Mouse (Mus musculus) limb, embryonic 14.5 days (tissue): ENCODE measurements around the gene Ccdc51. TPM values are rescaled to one million over a fixed set of nuclear protein-coding genes. Genes with fewer than 3 reads are reported as not detected.

Experiments
- ATAC-seq: fragments of 200-750 bp; cut with Nextera tagmentation; 2 replicates; pipeline ENCODE4 v1.8.0; 2017; ENCODE audit warnings: low read depth, moderate number of reproducible peaks, moderate TSS enrichment; ENCODE audit not compliant: low FRiP score
- DNase-seq: peaks from one replicate; pipeline ENCODE4 v3.0.0-alpha.2; 2015; ENCODE audit warnings: low spot score
- H3K27ac ChIP-seq: fragments of 300-500 bp; sonication (generic); replicated peaks from 2 replicates; pipeline ENCODE4 v1.5.1; 2014; ENCODE audit warnings: low read depth, mild to moderate bottlenecking, low read length, moderate library complexity, mixed read lengths
- H3K27me3 ChIP-seq: fragments of 300-500 bp; sonication (generic); 2 replicates; pipeline ENCODE4 v1.6.1; 2014; ENCODE audit warnings: low read length, mixed read lengths; ENCODE audit not compliant: control insufficient read depth, insufficient read depth
- H3K36me3 ChIP-seq: fragments of 300-500 bp; sonication (generic); 2 replicates; pipeline ENCODE4 v1.6.1; 2014; ENCODE audit warnings: mild to moderate bottlenecking, low read length, moderate library complexity, mixed read lengths; ENCODE audit not compliant: control insufficient read depth, insufficient read depth
- H3K4me1 ChIP-seq: fragments of 300-500 bp; sonication (generic); 2 replicates; pipeline ENCODE4 v1.6.1; 2014; ENCODE audit warnings: antibody characterized with exemption, low read length, mixed read lengths; ENCODE audit not compliant: control insufficient read depth, insufficient read depth
- H3K4me2 ChIP-seq: fragments of 300-500 bp; sonication (generic); replicated peaks from 2 replicates; pipeline ENCODE4 v1.6.1; 2014; ENCODE audit warnings: low read depth, mild to moderate bottlenecking, low read length, moderate library complexity; ENCODE audit not compliant: severe bottlenecking
- H3K4me3 ChIP-seq: fragments of 300-500 bp; sonication (generic); replicated peaks from 2 replicates; pipeline ENCODE4 v1.5.1; 2014; ENCODE audit warnings: low read length
- H3K9ac ChIP-seq: fragments of 300-500 bp; sonication (generic); 2 replicates; pipeline ENCODE4 v1.6.1; 2014; ENCODE audit warnings: mild to moderate bottlenecking, low read depth, low read length, moderate library complexity; ENCODE audit not compliant: severe bottlenecking
- H3K9me3 ChIP-seq: fragments of 300-500 bp; sonication (generic); 2 replicates; pipeline ENCODE4 v1.6.1; 2016; ENCODE audit warnings: low read length; ENCODE audit not compliant: control insufficient read depth
- POLR2A ChIP-seq: fragments of 200-500 bp; IDR thresholded peaks from 2 replicates; pipeline ENCODE4 v1.8.0; 2012; ENCODE audit warnings: inconsistent platforms, mild to moderate bottlenecking, moderate library complexity, borderline replicate concordance; ENCODE audit not compliant: insufficient read depth, insufficient read length; ENCODE audit errors: extremely low read depth
- WGBS: fragments of 180-500 bp; shearing (Covaris S2); extraction: QIAGEN DNeasy Blood & Tissue Kit; methylation state at CpG from one replicate; pipeline ENCODE4 v1.1.7; 2014; 5-methylcytosine and 5-hydroxymethylcytosine counted together
- polyA plus RNA-seq, 2 experiments: library from polyadenylated mRNA; depleted of rRNA in 1 of 2; stranded (reverse) in 1 of 2; unstranded in 1 of 2; fragments of >200 nt; fragmentation: Nextera tagmentation in 1 of 2; extraction: Ambion mirVana in 1 of 2; gene quantifications; 2 replicates each; pipeline versions ENCODE4 v1.2.1 to v1.2.3; 2012 to 2014

Ccdc51 gene
- polyA plus RNA-seq, 2 experiments = 9.0 to 15.3 TPM

DNA sequence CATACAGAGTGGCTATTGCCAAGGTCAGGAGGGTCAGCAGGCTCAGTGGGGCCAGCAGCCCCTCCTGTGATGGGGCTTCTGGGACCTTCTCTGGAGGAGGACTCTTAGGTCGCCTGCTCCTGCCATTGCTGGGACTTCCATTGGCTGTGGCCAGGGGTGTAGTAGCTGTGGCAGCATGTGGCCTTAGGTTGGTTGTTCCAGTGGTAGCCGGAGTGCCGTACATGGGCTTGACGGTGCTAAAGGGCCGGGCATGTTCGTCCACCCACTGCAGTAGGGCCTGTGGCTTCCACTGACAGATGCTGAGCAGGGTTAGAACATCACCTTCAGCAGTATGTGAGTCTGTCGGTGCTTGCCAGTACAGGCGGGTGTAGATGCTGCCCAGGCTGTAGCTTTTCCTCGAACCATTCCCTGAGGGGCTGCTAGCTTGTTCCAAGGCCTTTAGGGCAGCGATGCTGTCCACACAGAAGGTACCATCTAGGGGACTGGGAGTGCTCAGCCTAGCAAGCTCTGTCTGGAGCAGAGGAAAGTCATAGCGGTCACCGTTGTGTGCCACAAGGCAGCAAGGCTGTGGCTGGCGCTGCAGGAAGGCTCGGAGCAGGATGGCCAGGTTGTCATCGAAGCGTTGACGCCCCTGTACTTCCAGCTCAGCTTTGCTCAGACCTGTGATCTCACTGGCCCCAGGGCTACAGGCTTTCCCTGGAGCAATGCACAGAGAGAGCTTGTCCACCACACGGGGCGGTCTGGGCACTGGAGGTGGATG is 24.1 kb upstream of the Ccdc51 start:
- TF ChIP-seq POLR2A = no peak
- peaks cover 56% of the 10 kb centered on the region for H3K36me3 ChIP-seq
- no peak for DNase-seq
- 89% methylated on average over 19 of the region's 19 CpGs for WGBS
- no peaks in the 10 kb centered on the region for H3K27me3 ChIP-seq
- no peak for ATAC-seq
- H3K27ac ChIP-seq = no peak overlapping the region
- 0 out of 2 replicates have a peak overlapping the region, but pooled peaks have one; percentile 59 for H3K9ac ChIP-seq
- no peak overlapping the region; the same call in 1 of the 2 replicates for H3K4me2 ChIP-seq
- H3K4me3 ChIP-seq = no peak overlapping the region
- H3K9me3 ChIP-seq = no peaks in the 10 kb centered on the region
- peaks cover 13% of the 10 kb centered on the region; the same call in 1 of the 2 replicates for H3K4me1 ChIP-seq

DNA sequence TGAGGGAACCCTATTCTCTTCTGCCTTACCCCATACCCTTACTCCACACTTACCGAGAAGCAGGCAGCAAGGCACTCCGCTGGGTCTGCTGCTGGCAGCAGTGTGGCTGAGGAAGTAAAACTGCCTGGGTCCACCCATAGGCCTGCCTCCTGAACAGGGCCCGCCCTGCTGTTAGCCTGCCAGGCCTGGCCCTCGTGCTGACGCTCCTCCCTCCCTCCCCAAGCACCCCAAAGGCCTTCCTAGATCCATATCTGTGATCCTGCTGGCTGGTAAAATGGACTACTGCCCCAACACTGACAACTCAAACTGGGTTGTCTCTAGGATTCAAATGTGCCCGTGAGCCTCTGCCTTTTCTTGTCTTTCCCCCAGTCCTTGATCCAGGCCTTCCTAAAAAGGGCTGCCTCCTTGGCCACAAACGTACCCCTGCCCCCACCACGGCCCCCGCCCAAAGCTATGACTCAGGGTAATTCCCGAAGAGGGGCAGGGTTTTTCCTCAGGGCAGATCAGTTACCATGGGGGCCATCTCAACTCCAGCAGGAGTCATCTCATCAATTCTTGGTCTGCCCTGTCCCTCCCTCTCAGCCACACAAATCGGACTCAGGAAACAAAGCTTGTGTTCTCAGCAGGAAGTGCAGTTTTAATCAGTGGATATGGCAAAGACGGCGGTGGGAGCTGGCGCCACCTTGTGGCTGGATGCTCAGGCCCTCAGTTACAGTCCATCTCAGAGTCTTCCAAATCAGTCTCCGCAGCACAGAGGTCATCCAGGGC is 23.0 kb upstream of the Ccdc51 start, which contains the start of gene Trex1:
Gene Trex1, minus strand, starts transcription at position 599 of the 768 bp plus-strand sequence.
- ATAC-seq (peak; percentile 82), DNase-seq (peak; percentile 87)
- peak within 1 kb of the TSS; percentile 59 for H3K9ac ChIP-seq
- H3K4me1 ChIP-seq = peaks cover 13% of the 10 kb centered on the region; the same call in 1 of the 2 replicates
- H3K4me2 ChIP-seq = peak within 1 kb of the TSS; percentile 56
- H3K9me3 ChIP-seq = no peaks in the 10 kb centered on the region
- no peaks in the 10 kb centered on the region for H3K27me3 ChIP-seq
- TF ChIP-seq POLR2A = no peak
- H3K4me3 ChIP-seq = peak within 1 kb of the TSS; percentile 37
- peak within 1 kb of the TSS; percentile 81 for H3K27ac ChIP-seq
- H3K36me3 ChIP-seq = peaks cover 62% of the 10 kb centered on the region
- 16% methylated on average over 15 of the region's 15 CpGs for WGBS

DNA sequence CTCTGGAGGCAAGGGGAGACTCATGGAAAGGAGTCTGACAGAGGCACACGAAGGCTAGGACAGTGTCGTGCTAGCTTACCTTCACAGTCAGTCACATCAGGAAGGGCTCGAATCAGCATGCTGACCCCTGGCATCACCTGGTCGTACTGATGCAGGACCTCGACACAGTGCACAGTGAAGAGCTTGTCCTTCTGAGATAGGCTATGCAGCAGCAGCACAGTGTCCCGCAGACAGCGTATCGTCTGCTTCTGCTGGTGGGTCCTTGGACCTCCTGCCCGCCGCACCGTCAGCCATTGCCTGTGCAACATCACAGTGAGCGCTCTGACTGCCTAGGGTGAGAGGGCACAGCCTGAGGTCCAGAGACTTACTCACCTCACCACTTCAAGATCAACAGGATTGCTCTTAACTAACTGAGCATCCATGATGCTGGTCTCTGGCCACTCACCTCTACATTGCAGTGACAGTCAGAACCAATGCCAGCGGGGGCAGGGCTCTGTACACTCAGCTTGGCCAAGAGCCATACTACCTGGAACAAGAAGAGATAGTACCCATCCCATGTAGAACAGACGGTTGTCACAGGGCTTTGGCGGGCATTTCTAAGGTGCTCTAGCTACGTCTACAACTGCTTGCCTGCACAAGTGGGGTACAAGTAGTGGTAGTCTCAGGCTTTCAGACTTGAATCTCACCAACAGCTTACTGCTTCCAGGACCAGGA is 22.0 kb upstream of the Ccdc51 start:
- DNase-seq (no peak), ATAC-seq (no peak)
- Histone ChIP-seq H3K4me3 (no peak overlapping the region), H3K9me3 (no peaks in the 10 kb centered on the region), H3K36me3 (peaks cover 73% of the 10 kb centered on the region), H3K4me2 (0 out of 2 replicates have a peak overlapping the region, but pooled peaks have one; percentile 56), H3K27me3 (no peaks in the 10 kb centered on the region), H3K9ac (no peak overlapping the region), H3K27ac (no peak overlapping the region), H3K4me1 (peaks cover 10% of the 10 kb centered on the region; the same call in 1 of the 2 replicates)
- 91% methylated on average over 16 of the region's 16 CpGs for WGBS
- TF ChIP-seq POLR2A = no peak

DNA sequence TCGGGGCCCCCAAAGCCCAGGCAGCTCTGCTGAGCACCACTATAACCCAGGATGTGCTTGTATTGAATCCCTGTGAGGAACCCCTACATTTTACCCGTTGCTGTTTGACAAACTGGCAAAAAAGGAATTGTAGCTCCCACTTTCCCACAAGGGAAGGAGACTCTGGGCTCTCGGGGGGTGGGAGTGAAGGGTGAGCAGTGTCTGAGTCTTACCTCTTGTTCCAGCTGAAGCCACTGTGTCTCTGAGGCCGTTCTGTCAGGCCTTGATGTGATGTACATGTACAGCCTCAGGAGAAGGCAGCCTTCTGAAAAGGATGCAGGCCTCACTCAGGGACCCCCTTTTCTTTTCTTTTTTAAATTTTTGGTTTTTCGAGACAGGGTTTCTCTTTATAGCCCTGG is 21.4 kb upstream of the Ccdc51 start:
- DNase-seq = no peak
- H3K9me3 ChIP-seq = no peaks in the 10 kb centered on the region
- no peak overlapping the region for H3K27ac ChIP-seq
- TF ChIP-seq POLR2A = no peak
- peaks cover 76% of the 10 kb centered on the region for H3K36me3 ChIP-seq
- H3K4me3 ChIP-seq = no peak overlapping the region
- ATAC-seq = no peak
- no peaks in the 10 kb centered on the region for H3K27me3 ChIP-seq
- 91% methylated on average over 5 of the region's 5 CpGs for WGBS
- H3K9ac ChIP-seq = no peak overlapping the region
- H3K4me2 ChIP-seq = no peak overlapping the region
- H3K4me1 ChIP-seq = peaks cover 10% of the 10 kb centered on the region; the same call in 1 of the 2 replicates

DNA sequence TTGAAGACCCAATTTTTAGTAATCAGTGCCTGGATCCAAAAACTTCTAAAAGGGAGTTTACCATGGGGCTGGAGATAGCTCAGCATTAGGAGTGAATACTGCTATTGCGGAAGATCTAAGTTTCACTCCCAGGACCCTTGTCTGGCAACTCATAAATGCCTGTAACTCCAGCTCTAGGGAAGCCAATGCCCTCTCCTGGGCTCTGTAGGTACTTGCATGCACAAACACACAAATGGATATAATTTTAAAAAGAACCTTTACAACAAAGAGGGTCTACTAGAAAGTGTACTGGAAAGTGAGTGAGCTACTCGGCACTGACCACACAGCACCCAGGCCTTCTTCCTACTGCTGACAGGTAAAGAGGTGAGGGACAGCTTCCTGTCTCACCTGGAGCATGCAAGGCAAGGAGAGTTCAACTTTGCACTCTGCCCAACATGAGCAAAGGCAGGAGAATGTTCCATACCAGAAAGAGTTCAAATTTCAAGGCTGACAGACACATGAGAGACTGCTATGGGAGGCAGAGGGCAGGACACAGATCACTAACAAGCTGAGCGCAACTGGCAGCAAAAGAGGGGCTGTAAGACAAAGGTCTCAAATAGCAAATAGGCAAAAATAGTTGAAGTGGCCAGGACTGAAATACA is 14.1 kb upstream of the Ccdc51 start:
- Histone ChIP-seq H3K9me3 (no peaks in the 10 kb centered on the region), H3K27ac (no peak overlapping the region), H3K4me2 (no peak overlapping the region), H3K4me3 (no peak overlapping the region), H3K9ac (no peak overlapping the region), H3K4me1 (peaks cover 5% of the 10 kb centered on the region; the same call in 1 of the 2 replicates), H3K36me3 (peaks cover 86% of the 10 kb centered on the region), H3K27me3 (no peaks in the 10 kb centered on the region)
- WGBS = 97% methylated on average over 3 of the region's 3 CpGs
- ATAC-seq (no peak), DNase-seq (no peak)
- TF ChIP-seq POLR2A = no peak
